Mouse (Mus musculus): Measurements from ENCODE around the gene Olfr1220.

The Olfr1220 gene

GRCm38 (mm10) chr2:89106735-89107134, at the start of gene Olfr1220:
Olfr1220 (minus strand) TSS chr2:89106835.
- DNase-seq, result no peak

- DNase-seq, result no peak
These were observed 44.8 kb upstream of the Olfr1220 start, which contains the start of gene Olfr1223 for GRCm38 (mm10) chr2:89151460-89151859. Olfr1223 (minus strand) TSS chr2:89151560.

GRCm38 (mm10) chr2:89132954-89133353, 26.3 kb upstream of the Olfr1220 start, which contains the start of gene Olfr1222:
Olfr1222 (minus strand) TSS chr2:89133054.
- no peak for DNase-seq

GRCm38 (mm10) chr2:89117183-89117582, 10.5 kb upstream of the Olfr1220 start, which contains the start of gene Olfr1221:
Olfr1221 (minus strand) TSS chr2:89117283.
- DNase-seq, result no peak

- no peak for DNase-seq
These were observed 984 bp downstream of the Olfr1220 start for GRCm38 (mm10) chr2:89105651-89106050.

- no peak for DNase-seq
These were observed 12.8 kb downstream of the Olfr1220 start for GRCm38 (mm10) chr2:89093848-89094247.

GRCm38 (mm10) chr2:89083413-89083812, 23.2 kb downstream of the Olfr1220 start, which contains the start of gene Olfr1219:
Olfr1219 (minus strand) TSS chr2:89083513.
- DNase-seq, result no peak

GRCm38 (mm10) chr2:89081487-89081886, 25.1 kb downstream of the Olfr1220 start:
- no peak for DNase-seq

- no peak for DNase-seq
These were observed 45.5 kb downstream of the Olfr1220 start, which contains the start of gene Olfr1218 for GRCm38 (mm10) chr2:89061087-89061486. Olfr1218 (minus strand) TSS chr2:89061187.

All from cerebellum, postnatal 10 days (tissue).